Mouse (Mus musculus) frontal cortex, postnatal 14 days (tissue): ENCODE results near the gene Fgb.

ENCODE experiments used
- DNase-seq, 2 experiments: peaks; one replicate each; pipeline ENCODE4 v3.0.0; 2022; ENCODE audit warnings: low spot score in 2 of 2

The Fgb gene

GRCm38 (mm10) chr3:83049680-83050079, at the start of gene Fgb:
Fgb (minus strand) TSS chr3:83049863.
- no peak for DNase-seq

- no peak for DNase-seq
These were observed 49.5 kb upstream of the Fgb start for GRCm38 (mm10) chr3:83099139-83099538.

- DNase-seq, result no peak
These were observed 48.9 kb upstream of the Fgb start for GRCm38 (mm10) chr3:83098546-83099034.

GRCm38 (mm10) chr3:83097586-83097985, 47.9 kb upstream of the Fgb start:
- no peak for DNase-seq

- DNase-seq, result peak; percentile 15 to 52
These were observed 30.9 kb upstream of the Fgb start for GRCm38 (mm10) chr3:83080567-83081055.

- DNase-seq, result peak in 1 of 2 experiments; percentile 21
These were observed 26.9 kb upstream of the Fgb start for GRCm38 (mm10) chr3:83076563-83076962.

GRCm38 (mm10) chr3:83070231-83070630, 20.6 kb upstream of the Fgb start:
- no peak for DNase-seq

- no peak for DNase-seq
These were observed 19.2 kb upstream of the Fgb start for GRCm38 (mm10) chr3:83068869-83069268.

DNA sequence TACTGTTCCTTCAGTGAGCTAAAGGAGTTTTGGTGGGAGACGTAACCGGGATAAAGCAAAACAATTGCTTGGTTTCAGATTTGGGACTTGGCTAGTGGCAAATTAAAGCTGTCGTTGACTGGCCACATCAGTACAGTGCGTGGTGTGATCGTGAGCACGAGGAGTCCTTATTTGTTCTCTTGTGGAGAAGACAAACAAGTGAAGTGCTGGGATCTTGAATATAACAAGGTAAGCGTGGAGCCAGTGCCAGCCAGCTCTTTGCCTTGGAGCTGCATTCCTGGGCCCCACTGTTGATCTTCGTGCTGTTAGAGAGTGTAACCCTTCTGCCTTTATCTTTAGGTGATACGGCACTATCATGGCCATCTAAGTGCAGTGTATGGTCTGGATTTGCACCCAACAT, 18.3 kb upstream of the Fgb start:
- DNase-seq, result no peak

DNA sequence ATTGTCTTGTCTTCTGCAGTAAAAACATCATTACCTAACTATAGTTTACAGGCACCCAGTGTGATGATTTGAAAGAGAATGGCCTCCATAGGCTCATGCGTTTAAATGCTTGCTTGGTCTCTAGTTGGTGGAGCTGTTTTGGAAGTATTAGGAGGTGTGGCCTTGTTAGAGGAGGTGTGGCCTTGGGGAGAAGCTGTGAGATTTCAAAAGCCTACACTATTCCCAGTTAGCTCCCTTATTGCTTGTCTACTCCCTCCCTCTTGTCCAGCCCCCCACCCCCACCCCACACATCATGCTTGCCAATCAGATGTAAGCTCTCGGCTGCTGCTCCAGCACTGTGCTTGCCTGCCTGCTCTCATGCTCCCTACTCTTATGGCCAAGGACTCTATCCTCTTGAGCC, 7.4 kb upstream of the Fgb start:
- no peak for DNase-seq

GRCm38 (mm10) chr3:83055281-83056038, 5.8 kb upstream of the Fgb start, which contains the start of gene Plrg1:
Plrg1 (plus strand) TSS chr3:83055522.
- peak; percentile 96 to 99 for DNase-seq

GRCm38 (mm10) chr3:83054759-83055158, 5.1 kb upstream of the Fgb start:
- DNase-seq, result no peak

DNA sequence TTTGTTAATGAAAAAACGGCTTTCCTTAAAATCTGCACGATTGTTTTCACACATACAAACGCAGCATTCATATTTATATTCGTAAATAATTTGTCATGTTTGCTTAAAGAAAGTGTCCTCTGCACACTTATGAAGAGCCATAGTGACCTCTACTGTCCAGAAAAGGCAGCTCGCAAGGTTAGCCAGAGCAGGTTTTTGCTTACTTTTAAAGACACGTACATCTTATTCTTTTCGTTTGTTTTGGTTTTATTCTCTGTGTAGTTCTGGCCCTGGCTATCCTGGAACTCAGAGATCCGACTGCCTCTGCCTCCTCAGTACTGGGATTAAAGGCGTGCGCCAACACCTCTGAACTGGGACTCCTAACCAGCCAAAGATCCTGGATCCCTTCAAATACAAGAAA, 4.1 kb upstream of the Fgb start:
- no peak for DNase-seq

DNA sequence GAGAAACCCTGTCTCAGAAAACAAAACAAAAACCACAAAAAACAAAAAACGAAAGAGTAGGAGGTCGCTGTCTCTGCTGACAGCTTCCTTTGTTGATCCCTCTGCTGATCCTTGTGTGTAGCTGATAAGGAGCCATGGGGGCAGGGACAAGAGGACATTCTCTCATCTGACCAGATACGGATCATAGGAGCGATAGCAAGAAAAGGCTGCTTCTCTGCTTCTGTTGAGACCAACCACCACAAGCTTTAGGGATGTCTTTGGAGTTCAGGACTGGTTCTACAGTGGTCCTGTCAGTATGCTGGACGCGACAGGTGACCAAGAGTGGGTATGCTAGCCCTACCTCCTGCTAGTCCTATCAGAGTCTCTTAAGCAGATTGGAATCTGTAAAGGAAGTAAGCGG, 3.5 kb upstream of the Fgb start:
- DNase-seq, result no peak

- DNase-seq, result no peak
These were observed 2.4 kb upstream of the Fgb start for GRCm38 (mm10) chr3:83052102-83052501.

GRCm38 (mm10) chr3:83050661-83051060, 998 bp upstream of the Fgb start:
- DNase-seq, result no peak

DNA sequence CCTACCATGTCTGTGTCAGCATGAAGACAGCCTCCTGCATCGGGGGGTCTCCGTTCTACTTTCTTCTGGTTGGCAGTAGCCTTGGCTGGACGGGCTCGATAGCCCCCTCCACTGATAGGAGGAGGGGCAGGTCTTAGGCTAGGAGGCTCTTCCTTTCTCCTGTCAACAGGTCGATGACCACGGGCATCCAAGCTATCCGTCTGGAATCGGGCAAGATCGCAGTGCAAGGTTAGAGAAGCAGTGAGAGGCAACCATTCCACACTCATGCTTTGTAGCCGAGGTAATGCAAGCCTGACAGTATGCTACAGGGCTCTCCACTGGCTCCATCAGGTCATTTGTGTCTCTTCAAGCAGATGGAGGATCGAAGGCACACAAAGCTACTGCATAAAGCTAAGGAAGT, 3.0 kb downstream of the Fgb start:
- no peak for DNase-seq

- DNase-seq, result no peak
These were observed 7.2 kb downstream of the Fgb start for GRCm38 (mm10) chr3:83042451-83042850.

DNA sequence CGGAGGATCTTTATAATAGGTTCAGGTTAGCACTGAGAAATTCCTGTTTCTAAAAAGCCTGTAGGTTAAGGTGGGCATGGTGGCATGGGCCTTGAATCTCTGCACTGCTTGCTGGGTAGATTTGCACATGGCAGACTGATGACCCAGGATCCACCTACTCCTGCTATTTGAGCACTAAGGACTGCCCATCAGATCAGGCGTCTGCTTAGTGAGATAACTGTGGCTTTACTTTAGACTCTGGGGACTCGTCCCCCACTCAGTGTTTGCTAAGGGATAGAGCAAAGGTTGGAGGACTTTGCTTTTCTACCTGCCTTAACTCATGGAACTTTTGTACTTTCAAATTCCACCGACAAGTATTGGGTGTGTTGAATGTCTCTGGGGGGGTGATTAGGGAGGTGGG, 10.0 kb downstream of the Fgb start:
- DNase-seq, result no peak

- DNase-seq, result no peak
These were observed 10.8 kb downstream of the Fgb start for GRCm38 (mm10) chr3:83038865-83039264.

- no peak for DNase-seq
These were observed 15.9 kb downstream of the Fgb start for GRCm38 (mm10) chr3:83033801-83034200.

- DNase-seq, result no peak
These were observed 16.8 kb downstream of the Fgb start for GRCm38 (mm10) chr3:83032746-83033308.

DNA sequence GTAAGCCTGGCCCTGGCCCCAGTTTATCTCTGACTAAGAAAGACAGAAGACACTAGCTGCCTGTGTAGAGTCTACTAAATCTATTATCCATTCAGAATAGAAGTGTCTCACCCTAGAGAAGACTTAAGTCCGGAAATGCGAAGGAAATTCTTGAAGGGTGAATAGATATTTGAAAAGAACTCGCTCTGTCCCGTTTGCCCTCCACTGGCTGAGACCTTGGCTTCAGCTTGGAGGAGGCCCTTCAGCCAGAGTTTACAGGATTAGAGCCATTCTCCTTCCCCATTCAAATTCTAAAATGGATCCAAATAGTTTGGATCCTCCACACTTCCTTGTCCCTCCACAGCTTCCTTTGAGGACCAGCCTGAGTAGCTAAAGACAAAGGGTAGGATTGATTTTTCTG, 19.3 kb downstream of the Fgb start:
- no peak for DNase-seq
